Mouse (Mus musculus): Measurements from ENCODE around the gene Esrrg.

Gene Esrrg

DNA sequence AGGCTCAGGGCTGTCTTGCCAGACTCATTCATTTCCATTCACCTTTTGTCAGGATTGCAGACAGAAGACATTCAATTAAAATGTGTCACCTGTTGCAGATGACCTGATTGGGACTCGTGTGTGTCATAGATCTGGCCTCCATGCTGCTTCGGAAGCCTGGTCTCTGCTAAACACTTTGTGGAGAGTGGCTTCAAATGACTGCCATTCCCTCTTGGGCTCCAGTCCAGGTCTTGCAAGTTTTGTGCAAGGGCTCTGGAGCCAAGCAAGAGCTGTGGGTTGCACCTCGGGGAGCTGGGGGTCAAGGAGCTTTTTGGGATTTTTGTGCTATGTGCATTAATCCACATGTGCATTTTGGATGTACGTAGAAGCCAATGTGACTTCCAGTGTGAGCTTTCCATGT, 530.9 kb downstream of the Esrrg start:
- DNase-seq (ENCODE audit: extremely low read depth, low read depth, low spot score) = no peak

DNA sequence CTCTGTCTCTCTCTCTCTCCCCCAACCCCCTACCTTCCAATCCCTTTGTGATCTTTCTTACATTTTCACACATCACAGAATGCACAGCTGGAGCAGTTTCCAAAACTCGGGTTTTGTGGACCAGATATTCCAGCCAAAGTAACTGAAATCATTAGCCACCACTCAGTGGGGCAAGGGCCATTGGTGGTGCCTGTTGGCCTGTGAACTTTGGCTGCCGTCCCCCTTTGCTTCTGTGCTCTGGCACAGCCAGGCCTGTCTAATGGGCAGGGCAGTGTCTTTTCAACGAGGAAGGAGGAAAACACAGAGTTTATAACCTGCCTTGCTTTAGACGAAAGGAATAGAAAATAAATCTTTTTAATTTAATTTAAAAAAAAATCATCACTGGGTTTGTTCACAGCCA, 531.6 kb downstream of the Esrrg start:
- DNase-seq (ENCODE audit: extremely low read depth, low read depth, low spot score) = no peak

DNA sequence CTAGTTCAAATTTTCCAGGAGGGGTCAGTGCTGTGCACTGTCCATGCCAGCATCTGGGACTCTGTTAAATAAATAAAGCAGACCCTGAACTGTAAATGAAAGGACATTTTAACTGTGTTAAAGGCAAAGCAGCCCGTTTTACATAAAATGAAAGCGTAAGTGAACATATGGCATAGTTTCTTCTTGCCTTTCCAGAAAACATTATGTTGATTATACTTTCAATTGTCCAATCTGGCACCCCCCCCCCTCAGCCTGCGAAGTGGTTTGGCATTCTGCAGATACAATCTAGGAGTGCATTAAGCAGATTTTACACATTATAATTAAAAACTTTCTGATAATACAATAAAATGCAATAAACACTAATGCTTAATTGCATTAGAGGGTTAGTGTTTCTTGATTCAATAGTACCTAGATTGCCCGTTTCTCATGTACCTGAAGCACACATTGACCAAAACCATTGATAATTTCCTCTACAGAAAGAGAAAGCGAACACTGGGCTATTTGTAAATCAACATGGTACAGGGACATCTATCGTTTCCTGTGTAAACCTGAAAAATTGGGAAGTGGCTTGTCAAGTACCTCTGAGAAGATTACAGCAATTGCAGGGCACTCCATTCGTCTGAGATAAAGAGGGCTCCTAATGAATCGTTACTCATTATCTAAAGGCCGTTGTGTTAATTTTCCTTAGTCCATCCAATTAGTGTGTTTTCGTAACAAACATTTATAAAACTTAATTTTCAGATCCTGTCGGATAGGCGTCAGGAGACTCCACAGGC, 539.0 kb downstream of the Esrrg start:
- DNase-seq (ENCODE audit: extremely low read depth, low read depth, low spot score) = no peak

DNA sequence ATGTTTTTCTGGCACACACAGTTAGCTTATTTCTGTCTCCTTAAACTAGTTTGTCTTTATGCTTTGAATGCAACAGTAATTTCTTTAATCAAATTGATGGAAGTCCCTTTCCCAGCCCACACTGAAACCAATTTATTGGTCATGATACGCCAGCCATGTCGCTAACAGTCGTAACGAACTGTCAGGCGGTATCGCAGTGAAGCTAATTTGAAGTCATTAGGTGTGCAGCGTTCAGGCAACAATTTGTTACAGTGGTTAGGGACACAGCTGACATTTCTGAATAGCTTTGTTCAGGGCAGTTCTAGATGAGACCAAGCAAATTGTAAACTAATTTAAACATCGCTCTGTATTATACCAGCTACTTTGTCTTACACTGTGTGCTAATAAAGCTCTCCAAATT, 542.5 kb downstream of the Esrrg start:
- DNase-seq (ENCODE audit: extremely low read depth, low read depth, low spot score) = no peak

DNA sequence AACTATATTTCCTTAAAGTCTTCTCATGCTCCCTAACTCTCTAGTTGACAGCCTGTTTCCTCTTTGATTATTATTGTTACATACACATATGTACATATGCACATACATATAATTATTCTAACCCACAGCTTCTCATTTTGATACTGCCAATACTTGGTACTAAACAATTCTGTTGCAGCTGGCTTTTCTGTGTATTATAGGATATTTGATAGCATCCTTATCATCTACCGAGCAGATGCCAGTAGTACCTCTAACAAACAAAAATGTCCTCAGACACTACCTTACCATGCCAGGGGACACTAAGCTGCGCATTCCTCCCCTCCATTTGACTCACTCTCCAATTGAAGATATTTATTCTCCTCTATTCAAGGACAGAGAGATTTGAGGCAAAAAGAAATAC, 543.4 kb downstream of the Esrrg start:
- DNase-seq (ENCODE audit: extremely low read depth, low read depth, low spot score) = no peak

GRCm38 (mm10) chr1:188153665-188154064, 545.1 kb downstream of the Esrrg start:
- no peak for DNase-seq (ENCODE audit: extremely low read depth, low read depth, low spot score)

- DNase-seq (ENCODE audit: extremely low read depth, low read depth, low spot score) = no peak
Measured at GRCm38 (mm10) chr1:188154466-188155110, 546.0 kb downstream of the Esrrg start.

- no peak for DNase-seq (ENCODE audit: extremely low read depth, low read depth, low spot score)
Measured at GRCm38 (mm10) chr1:188155135-188155779, 546.7 kb downstream of the Esrrg start.

- no peak for DNase-seq (ENCODE audit: extremely low read depth, low read depth, low spot score)
Measured at GRCm38 (mm10) chr1:188156520-188156919, 547.9 kb downstream of the Esrrg start.

- no peak for DNase-seq (ENCODE audit: extremely low read depth, low read depth, low spot score)
Measured at GRCm38 (mm10) chr1:188157237-188157955, 548.8 kb downstream of the Esrrg start.

DNA sequence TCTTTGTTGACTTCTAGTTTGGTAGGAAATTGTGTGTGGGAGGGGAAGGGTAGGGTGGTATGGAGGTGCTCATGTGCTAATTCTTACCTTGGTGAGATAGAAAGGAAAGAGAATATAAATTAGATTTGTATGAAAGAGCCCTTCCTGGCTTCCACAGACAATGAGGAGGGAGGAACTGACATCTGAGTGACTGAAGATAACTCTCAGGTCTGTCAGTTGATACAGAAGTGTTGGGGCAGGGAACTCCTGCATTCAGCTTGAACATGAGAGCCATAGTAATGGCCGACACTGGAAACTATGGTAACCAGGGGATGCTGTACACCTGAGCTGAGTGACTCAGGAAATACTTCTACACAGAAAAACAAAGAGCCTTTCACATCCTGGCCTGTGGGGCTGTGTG, 550.1 kb downstream of the Esrrg start:
- DNase-seq (ENCODE audit: extremely low read depth, low read depth, low spot score) = no peak

DNA sequence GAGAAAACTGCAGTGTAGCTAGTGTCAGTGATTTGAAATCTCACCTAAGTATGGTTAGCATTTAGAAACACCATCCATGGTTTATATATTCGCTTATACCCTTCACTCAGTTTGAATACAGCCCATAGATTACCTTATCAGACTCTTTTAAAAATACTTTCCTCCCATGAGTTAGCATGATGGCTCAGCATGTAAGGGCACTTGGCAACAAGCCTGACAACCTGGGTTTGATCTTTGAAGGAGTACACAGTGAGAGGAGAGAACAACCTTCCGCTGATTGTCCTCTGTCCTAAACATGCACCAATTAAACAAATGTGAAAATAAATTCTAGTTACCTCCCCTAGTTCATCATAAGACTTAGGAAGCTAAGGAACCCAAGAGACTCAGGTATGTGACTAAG, 550.5 kb downstream of the Esrrg start:
- no peak for DNase-seq (ENCODE audit: extremely low read depth, low read depth, low spot score)

GRCm38 (mm10) chr1:188163058-188163457, 554.5 kb downstream of the Esrrg start:
- DNase-seq (ENCODE audit: extremely low read depth, low read depth, low spot score) = no peak

- no peak for DNase-seq (ENCODE audit: extremely low read depth, low read depth, low spot score)
Measured at GRCm38 (mm10) chr1:188164251-188164650, 555.7 kb downstream of the Esrrg start.

- DNase-seq (ENCODE audit: extremely low read depth, low read depth, low spot score) = no peak
Measured at GRCm38 (mm10) chr1:188173859-188174258, 565.3 kb downstream of the Esrrg start.

- no peak for DNase-seq (ENCODE audit: extremely low read depth, low read depth, low spot score)
Measured at GRCm38 (mm10) chr1:188182951-188183350, 574.4 kb downstream of the Esrrg start.

DNA sequence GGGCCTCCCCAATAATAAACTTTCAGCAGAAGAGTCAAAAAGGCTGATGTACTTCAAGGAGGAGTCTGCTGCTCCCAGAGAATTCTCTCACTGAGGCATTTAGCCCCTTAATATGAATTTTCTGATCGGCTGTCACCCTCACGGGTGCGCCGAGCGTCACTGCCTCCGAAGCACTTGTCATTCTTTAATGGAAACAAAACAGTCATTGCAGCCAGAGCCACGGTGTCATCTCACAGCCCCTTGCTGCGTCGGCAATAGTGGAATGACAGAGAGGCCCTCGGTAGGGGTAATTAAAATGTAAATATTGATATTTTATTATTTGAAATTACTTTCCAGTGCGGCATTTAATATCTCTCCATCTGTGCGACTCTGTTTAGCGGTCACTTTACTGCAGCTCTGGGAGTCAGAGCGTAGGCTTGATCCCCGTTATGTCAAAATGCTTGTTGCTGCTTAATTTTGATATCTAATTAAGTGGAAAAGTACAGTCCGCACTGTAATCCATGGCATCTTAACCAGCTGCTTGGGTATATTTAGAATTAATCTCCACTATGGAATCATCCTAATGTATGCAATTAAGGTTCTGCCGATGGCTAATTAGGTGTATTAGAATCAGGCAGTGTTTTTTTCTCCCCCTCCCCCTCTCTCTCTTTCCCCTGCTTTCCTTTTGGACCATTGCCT, 578.0 kb downstream of the Esrrg start:
- no peak for DNase-seq (ENCODE audit: extremely low read depth, low read depth, low spot score)

DNA sequence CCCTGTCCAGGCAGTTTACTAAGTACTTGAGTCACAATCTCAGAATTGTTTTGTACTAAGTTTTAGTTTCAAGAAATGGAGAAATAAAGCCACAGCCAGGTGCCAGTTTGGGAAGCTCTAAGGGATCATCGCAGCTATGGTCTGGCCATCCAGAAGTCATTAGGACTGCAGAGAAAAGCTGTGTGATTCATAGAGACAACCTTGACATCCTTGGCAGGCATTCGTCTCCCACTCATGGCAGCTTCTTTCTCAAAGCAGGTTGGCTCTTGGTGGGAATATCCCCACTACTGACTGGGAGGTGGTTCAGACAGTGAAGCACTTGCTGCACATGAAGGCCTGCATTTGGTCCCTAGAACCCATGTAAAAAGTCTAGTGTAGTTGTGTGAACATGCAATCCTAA, 584.4 kb downstream of the Esrrg start:
- no peak for DNase-seq (ENCODE audit: extremely low read depth, low read depth, low spot score)

GRCm38 (mm10) chr1:188207421-188207820, 598.8 kb downstream of the Esrrg start:
- DNase-seq (ENCODE audit: extremely low read depth, low read depth, low spot score) = no peak

DNA sequence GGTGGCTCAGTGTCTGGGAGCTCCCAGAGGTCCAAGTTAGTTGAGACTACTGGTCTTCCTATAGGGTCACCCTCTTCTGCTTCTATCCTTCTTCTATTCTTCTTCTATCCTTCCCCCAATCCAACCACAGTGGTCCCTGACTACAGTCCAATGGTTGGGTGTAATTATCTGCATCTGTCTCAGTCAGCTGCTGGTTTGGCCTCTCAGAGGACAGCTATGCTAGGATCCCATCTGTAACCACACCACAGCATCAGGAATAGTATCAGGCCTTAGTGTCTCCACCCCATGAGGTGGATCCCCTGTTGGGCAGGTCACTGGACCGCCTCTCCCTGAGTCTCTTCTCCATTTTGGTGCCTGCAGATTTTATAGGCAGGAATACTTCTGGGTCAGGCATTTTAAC, 600.4 kb downstream of the Esrrg start:
- no peak for DNase-seq (ENCODE audit: extremely low read depth, low read depth, low spot score)
